Mouse (Mus musculus): ENCODE results near the gene Btbd35f18. TPM values are rescaled to one million over a fixed set of nuclear protein-coding genes. Genes with fewer than 3 reads are reported as not detected.
"Not testable (repeated sequence)": the region's sequence is repeated elsewhere in the genome, so short reads cannot be mapped to it uniquely, and the experiment has no call there.

Gene Btbd35f18
- polyA plus RNA-seq (2014; fragmentation: Nextera tagmentation; extraction: Ambion mirVana): not detected in 2 replicates

DNA sequence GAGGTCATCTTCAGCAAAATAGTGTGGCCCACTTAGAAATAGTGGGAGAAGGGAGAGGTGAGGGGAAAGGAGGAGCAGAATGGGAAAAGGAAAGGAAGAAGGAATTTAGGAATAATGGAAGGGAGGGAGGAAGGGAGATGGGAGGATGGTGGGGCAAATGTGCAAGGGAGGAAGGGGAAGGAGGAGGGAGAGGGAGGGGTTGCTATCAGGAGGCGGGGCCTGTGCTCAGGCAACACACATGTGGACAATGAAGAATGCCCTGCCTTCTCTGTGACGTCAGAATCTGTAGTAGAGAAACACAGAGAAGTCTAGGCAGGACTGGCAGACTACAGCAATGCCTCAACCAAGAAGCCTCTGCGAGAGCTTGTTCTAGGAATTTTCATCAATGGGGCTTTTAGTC lies at the start of gene Btbd35f18:
Gene Btbd35f18 (plus strand): TSS at position 301 of the 400 bp plus-strand sequence.
- not testable (repeated sequence) for H3K4me3 ChIP-seq (ENCODE audit: low read depth, low read length); H3K4me1 ChIP-seq (ENCODE audit: control insufficient read depth, insufficient read depth, low read length); H3K36me3 ChIP-seq (ENCODE audit: control insufficient read depth, insufficient read depth, low read length); H3K9me3 ChIP-seq (ENCODE audit: control insufficient read depth, low read length); ATAC-seq (ENCODE audit: low read depth); H3K4me2 ChIP-seq (ENCODE audit: low read depth, low read length); H3K27me3 ChIP-seq (ENCODE audit: control insufficient read depth, insufficient read depth, low read length); H3K27ac ChIP-seq (ENCODE audit: low read depth, low read length); H3K9ac ChIP-seq (replicated peaks; ENCODE audit: low read depth, low read length)
- no CpG with 5 or more reads among the region's 3 CpGs for WGBS

Other genes with a start within 250 kb of the Btbd35f18 start
- gene Btbd35f10, start 52.7 kb downstream of the Btbd35f18 start, polyA plus RNA-seq (2014; fragmentation: Nextera tagmentation; extraction: Ambion mirVana): not detected in 2 replicates